Mouse (Mus musculus) megakaryocyte-erythroid progenitor cell, adult 5-6 weeks (primary cell): ENCODE results near the gene Slc34a3. TPM values are rescaled to one million over a fixed set of nuclear protein-coding genes. Genes with fewer than 3 reads are reported as not detected.

Experiments used
- total RNA-seq, 2 experiments: library from RNA; stranded (forward) in 1 of 2; stranded (reverse) in 1 of 2; fragments of 200-1000, 215-1000 nt in 1 of 2; fragments of >200 nt in 1 of 2; fragmentation: Nextera tagmentation in 1 of 2; gene quantifications; 2 replicates each; pipeline ENCODE4 v1.2.3; 2014 to 2017

The Slc34a3 gene
- total RNA-seq, 2 experiments from 2014 or later = not detected

Other genes with a start within 250 kb of the Slc34a3 start
Only the 30 nearest of the 31 such genes appear.
- gene Nsmf, start 180.0 kb downstream of the Slc34a3 start, total RNA-seq (2014; fragmentation: Nextera tagmentation) = 17.1 and 34.5 TPM in 2 replicates
- 5.9 and 21.1 TPM in 2 replicates for gene Nsmf, start 180.0 kb downstream of the Slc34a3 start, total RNA-seq (2017)
- gene Entpd8, start 154.1 kb downstream of the Slc34a3 start, total RNA-seq (2014; fragmentation: Nextera tagmentation) = not detected in 2 replicates
- gene Entpd8, start 154.1 kb downstream of the Slc34a3 start, total RNA-seq (2017) = not detected in 2 replicates
- not detected in 2 replicates for gene Noxa1, start 139.2 kb downstream of the Slc34a3 start, total RNA-seq (2014; fragmentation: Nextera tagmentation)
- 1.1 TPM in 1 of 2 replicates, not detected in the other for gene Noxa1, start 139.2 kb downstream of the Slc34a3 start, total RNA-seq (2017)
- 3.5 and 4.6 TPM in 2 replicates for gene Nrarp, start 53.6 kb downstream of the Slc34a3 start, total RNA-seq (2014; fragmentation: Nextera tagmentation)
- gene Nrarp, start 53.6 kb downstream of the Slc34a3 start, total RNA-seq (2017) = 1.3 and 2.4 TPM in 2 replicates
- 12.6 and 13.0 TPM in 2 replicates for gene Tor4a, start 37.5 kb downstream of the Slc34a3 start, total RNA-seq (2014; fragmentation: Nextera tagmentation)
- 8.0 and 11.8 TPM in 2 replicates for gene Tor4a, start 37.5 kb downstream of the Slc34a3 start, total RNA-seq (2017)
- gene Nelfb, start 22.9 kb downstream of the Slc34a3 start, total RNA-seq (2014; fragmentation: Nextera tagmentation) = 50.8 and 67.6 TPM in 2 replicates
- gene Nelfb, start 22.9 kb downstream of the Slc34a3 start, total RNA-seq (2017) = 26.4 and 28.2 TPM in 2 replicates
- gene Stpg3, start 19.7 kb downstream of the Slc34a3 start, total RNA-seq (2014; fragmentation: Nextera tagmentation) = not detected in 2 replicates
- 3.2 TPM in 1 of 2 replicates, not detected in the other for gene Stpg3, start 19.7 kb downstream of the Slc34a3 start, total RNA-seq (2017)
- gene Fam166a, start 15.6 kb downstream of the Slc34a3 start, total RNA-seq (2014; fragmentation: Nextera tagmentation) = not detected in 2 replicates
- gene Fam166a, start 15.6 kb downstream of the Slc34a3 start, total RNA-seq (2017) = not detected in 2 replicates
- 712 and 769 TPM in 2 replicates for gene Tubb4b, start 9.7 kb downstream of the Slc34a3 start, total RNA-seq (2014; fragmentation: Nextera tagmentation)
- gene Tubb4b, start 9.7 kb downstream of the Slc34a3 start, total RNA-seq (2017) = 718 and 785 TPM in 2 replicates
- gene Rnf224, start 2.4 kb upstream of the Slc34a3 start, total RNA-seq (2014; fragmentation: Nextera tagmentation) = not detected in 2 replicates
- gene Rnf224, start 2.4 kb upstream of the Slc34a3 start, total RNA-seq (2017) = not detected in 2 replicates
- gene Rnf208, start 7.9 kb upstream of the Slc34a3 start, total RNA-seq (2014; fragmentation: Nextera tagmentation) = 1.6 and 10.2 TPM in 2 replicates
- 0.72 TPM in 1 of 2 replicates, not detected in the other for gene Rnf208, start 7.9 kb upstream of the Slc34a3 start, total RNA-seq (2017)
- gene Cysrt1, start 8.1 kb upstream of the Slc34a3 start, total RNA-seq (2014; fragmentation: Nextera tagmentation) = not detected in 2 replicates
- gene Cysrt1, start 8.1 kb upstream of the Slc34a3 start, total RNA-seq (2017) = not detected in 2 replicates
- gene AL732309.1, start 12.5 kb upstream of the Slc34a3 start, total RNA-seq (2014; fragmentation: Nextera tagmentation) = 15.3 and 21.7 TPM in 2 replicates
- gene AL732309.1, start 12.5 kb upstream of the Slc34a3 start, total RNA-seq (2017) = 3.3 and 4.9 TPM in 2 replicates
- gene Tmem203, start 21.1 kb upstream of the Slc34a3 start, total RNA-seq (2014; fragmentation: Nextera tagmentation) = 14.3 and 19.6 TPM in 2 replicates
- gene Tmem203, start 21.1 kb upstream of the Slc34a3 start, total RNA-seq (2017) = 4.3 and 9.1 TPM in 2 replicates
- gene Tprn, start 28.3 kb upstream of the Slc34a3 start, total RNA-seq (2014; fragmentation: Nextera tagmentation) = 17.5 and 27.4 TPM in 2 replicates
- gene Tprn, start 28.3 kb upstream of the Slc34a3 start, total RNA-seq (2017) = 9.8 and 15.0 TPM in 2 replicates
- 183 and 205 TPM in 2 replicates for gene Ssna1, start 38.1 kb upstream of the Slc34a3 start, total RNA-seq (2014; fragmentation: Nextera tagmentation)
- 81.8 and 104 TPM in 2 replicates for gene Ssna1, start 38.1 kb upstream of the Slc34a3 start, total RNA-seq (2017)
- 52.0 and 56.6 TPM in 2 replicates for gene Anapc2, start 38.1 kb upstream of the Slc34a3 start, total RNA-seq (2014; fragmentation: Nextera tagmentation)
- 31.3 and 39.0 TPM in 2 replicates for gene Anapc2, start 38.1 kb upstream of the Slc34a3 start, total RNA-seq (2017)
- not detected in 2 replicates for gene Tmem210, start 53.8 kb upstream of the Slc34a3 start, total RNA-seq (2014; fragmentation: Nextera tagmentation)
- not detected in 2 replicates for gene Tmem210, start 53.8 kb upstream of the Slc34a3 start, total RNA-seq (2017)
- not detected in 2 replicates for gene Lrrc26, start 55.6 kb upstream of the Slc34a3 start, total RNA-seq (2014; fragmentation: Nextera tagmentation)
- gene Lrrc26, start 55.6 kb upstream of the Slc34a3 start, total RNA-seq (2017) = not detected in 2 replicates
- gene Grin1, start 84.8 kb upstream of the Slc34a3 start, total RNA-seq (2014; fragmentation: Nextera tagmentation) = not detected in 2 replicates
- gene Grin1, start 84.8 kb upstream of the Slc34a3 start, total RNA-seq (2017) = not detected in 2 replicates
- 37.1 and 38.9 TPM in 2 replicates for gene Man1b1, start 98.0 kb upstream of the Slc34a3 start, total RNA-seq (2014; fragmentation: Nextera tagmentation)
- 31.8 and 82.7 TPM in 2 replicates for gene Man1b1, start 98.0 kb upstream of the Slc34a3 start, total RNA-seq (2017)
- 9.5 and 16.6 TPM in 2 replicates for gene Dpp7, start 122.0 kb upstream of the Slc34a3 start, total RNA-seq (2014; fragmentation: Nextera tagmentation)
- gene Dpp7, start 122.0 kb upstream of the Slc34a3 start, total RNA-seq (2017) = 22.0 and 59.0 TPM in 2 replicates
- gene Uap1l1, start 131.3 kb upstream of the Slc34a3 start, total RNA-seq (2014; fragmentation: Nextera tagmentation) = 9.7 and 12.7 TPM in 2 replicates
- 2.0 and 2.5 TPM in 2 replicates for gene Uap1l1, start 131.3 kb upstream of the Slc34a3 start, total RNA-seq (2017)
- 18.4 and 19.0 TPM in 2 replicates for gene Sapcd2, start 138.0 kb upstream of the Slc34a3 start, total RNA-seq (2014; fragmentation: Nextera tagmentation)
- 4.9 and 7.1 TPM in 2 replicates for gene Sapcd2, start 138.0 kb upstream of the Slc34a3 start, total RNA-seq (2017)
- not detected in 2 replicates for gene Entpd2, start 161.5 kb upstream of the Slc34a3 start, total RNA-seq (2014; fragmentation: Nextera tagmentation)
- gene Entpd2, start 161.5 kb upstream of the Slc34a3 start, total RNA-seq (2017) = not detected in 2 replicates
- not detected in 2 replicates for gene Npdc1, start 165.0 kb upstream of the Slc34a3 start, total RNA-seq (2014; fragmentation: Nextera tagmentation)
- not detected in 2 replicates for gene Npdc1, start 165.0 kb upstream of the Slc34a3 start, total RNA-seq (2017)
- gene Fut7, start 188.9 kb upstream of the Slc34a3 start, total RNA-seq (2014; fragmentation: Nextera tagmentation) = 3.4 and 6.3 TPM in 2 replicates
- 4.5 and 4.9 TPM in 2 replicates for gene Fut7, start 188.9 kb upstream of the Slc34a3 start, total RNA-seq (2017)
- gene Abca2, start 194.3 kb upstream of the Slc34a3 start, total RNA-seq (2014; fragmentation: Nextera tagmentation) = 34.7 and 38.3 TPM in 2 replicates
- 10.8 and 13.1 TPM in 2 replicates for gene Abca2, start 194.3 kb upstream of the Slc34a3 start, total RNA-seq (2017)
- gene Clic3, start 222.5 kb upstream of the Slc34a3 start, total RNA-seq (2014; fragmentation: Nextera tagmentation) = not detected in 2 replicates
- not detected in 2 replicates for gene Clic3, start 222.5 kb upstream of the Slc34a3 start, total RNA-seq (2017)
- 34.5 and 36.3 TPM in 2 replicates for gene Paxx, start 226.7 kb upstream of the Slc34a3 start, total RNA-seq (2014; fragmentation: Nextera tagmentation)
- 17.9 and 25.9 TPM in 2 replicates for gene Paxx, start 226.7 kb upstream of the Slc34a3 start, total RNA-seq (2017)